Mouse (Mus musculus) cortical plate, adult 2 months (tissue): Measurements from ENCODE around the gene Itgav.

ENCODE experiments used
- CTCF ChIP-seq: fragments of 200-500 bp; IDR thresholded peaks from 2 replicates; pipeline ENCODE4 v1.5.1; 2011; ENCODE audit warnings: mild to moderate bottlenecking, control low read depth, low read length; ENCODE audit not compliant: insufficient read depth; ENCODE audit errors: extremely low read depth
- POLR2A ChIP-seq: fragments of 200-500 bp; IDR thresholded peaks from 2 replicates; pipeline ENCODE4 v1.6.1; 2011; ENCODE audit warnings: mild to moderate bottlenecking, low read length, control low read depth; ENCODE audit not compliant: insufficient read depth; ENCODE audit errors: extremely low read depth

GRCm38 (mm10) chr2:83713946-83714345, 10.3 kb upstream of the Itgav start:
- no peak for TF ChIP-seq CTCF
- TF ChIP-seq POLR2A: no peak
